Comparison of ENCODE assay signal across 22 mouse cellular contexts in genomic region chr12:107404821-107405220, GRCm38 (mm10).
"Had no signal": no experiment of that assay in that cellular context is flagged by ENCODE, and none has a peak within 500 bp of the region (broad histone marks: within the 10 kb centered on the region; RNA-seq: fewer than 3 reads in every experiment).

No protein-coding gene starts in this region.

- H3K27ac ChIP-seq: kidney, postnatal 0 days; layer of hippocampus, adult 2 months; limb, embryonic 10.5 days; limb, embryonic 13.5 days; liver, embryonic 12.5 days; liver, embryonic 15.5 days; lung, embryonic 15.5 days; midbrain, embryonic 10.5 days; midbrain, embryonic 13.5 days; neural tube, embryonic 13.5 days; stomach, embryonic 15.5 days had no signal

- H3K27me3 ChIP-seq: limb, embryonic 13.5 days; liver, embryonic 12.5 days; liver, embryonic 15.5 days; lung, embryonic 15.5 days; megakaryocyte, embryonic 14.5 days; midbrain, embryonic 13.5 days; neural tube, embryonic 13.5 days; stomach, embryonic 15.5 days had no signal

- H3K9ac ChIP-seq: limb, embryonic 13.5 days; liver, embryonic 12.5 days; liver, embryonic 15.5 days; lung, embryonic 15.5 days; midbrain, embryonic 13.5 days; neural tube, embryonic 13.5 days; stomach, embryonic 15.5 days had no signal

- H3K4me3 ChIP-seq: layer of hippocampus, adult 2 months; limb, embryonic 10.5 days; limb, embryonic 13.5 days; liver, embryonic 12.5 days; liver, embryonic 15.5 days; lung, embryonic 15.5 days; megakaryocyte, embryonic 14.5 days; midbrain, embryonic 10.5 days; midbrain, embryonic 13.5 days; neural tube, embryonic 13.5 days; stomach, embryonic 15.5 days had no signal

- H3K9me3 ChIP-seq: limb, embryonic 10.5 days; limb, embryonic 13.5 days; liver, embryonic 12.5 days; lung, embryonic 15.5 days; midbrain, embryonic 10.5 days; midbrain, embryonic 13.5 days; neural tube, embryonic 13.5 days; stomach, embryonic 15.5 days had no signal

- H3K36me3 ChIP-seq: limb, embryonic 10.5 days; limb, embryonic 13.5 days; liver, embryonic 12.5 days; liver, embryonic 15.5 days; lung, embryonic 15.5 days; midbrain, embryonic 10.5 days; midbrain, embryonic 13.5 days; neural tube, embryonic 13.5 days; stomach, embryonic 15.5 days had no signal

- H3K4me2 ChIP-seq: limb, embryonic 13.5 days; liver, embryonic 12.5 days; liver, embryonic 15.5 days; lung, embryonic 15.5 days; midbrain, embryonic 13.5 days; neural tube, embryonic 13.5 days; stomach, embryonic 15.5 days had no signal

- DNase-seq: kidney, postnatal 36 days; layer of hippocampus, adult 9-11 months; liver; lung, adult 18-20 months; lung, postnatal 10 days; lung, postnatal 36 days; retina, postnatal 1 day; right cerebral cortex, postnatal 25 days; spleen, adult 18-20 months; thymus, postnatal 25 days had no signal

- ATAC-seq: liver, embryonic 12.5 days; midbrain, embryonic 13.5 days had no signal

- H3K4me1 ChIP-seq: liver, embryonic 12.5 days; liver, embryonic 15.5 days; lung, embryonic 15.5 days; megakaryocyte, embryonic 14.5 days; midbrain, embryonic 13.5 days; stomach, embryonic 15.5 days had no signal
